Mouse (Mus musculus) hematopoietic stem cell, adult 5-6 weeks (primary cell): ENCODE measurements around the gene Meis1. TPM values are rescaled to one million over a fixed set of nuclear protein-coding genes. Genes with fewer than 3 reads are reported as not detected.

Source experiments
- ATAC-seq, 2 experiments: fragments of 125-278 bp in 1 of 2; replicated peaks in 1 of 2; 2 replicates each; pipeline ENCODE4 v1.8.0; 2016 to 2017; ENCODE audit warnings: inconsistent platforms in 2 of 2, mild to moderate bottlenecking in 2 of 2, moderate number of reproducible peaks in 2 of 2, low read depth in 1 of 2, moderate TSS enrichment in 1 of 2; ENCODE audit not compliant: low FRiP score in 2 of 2, poor library complexity in 2 of 2, severe bottlenecking in 2 of 2, insufficient read depth in 1 of 2, low TSS enrichment in 1 of 2
- total RNA-seq: library from RNA; stranded (forward); fragments of 172-1452, 232-1000 nt; gene quantifications from 2 replicates; pipeline ENCODE4 v1.2.3, GENCODE M21; 2017

The Meis1 gene
- total RNA-seq, 1 experiment from 2014 or later, result 253 TPM

DNA sequence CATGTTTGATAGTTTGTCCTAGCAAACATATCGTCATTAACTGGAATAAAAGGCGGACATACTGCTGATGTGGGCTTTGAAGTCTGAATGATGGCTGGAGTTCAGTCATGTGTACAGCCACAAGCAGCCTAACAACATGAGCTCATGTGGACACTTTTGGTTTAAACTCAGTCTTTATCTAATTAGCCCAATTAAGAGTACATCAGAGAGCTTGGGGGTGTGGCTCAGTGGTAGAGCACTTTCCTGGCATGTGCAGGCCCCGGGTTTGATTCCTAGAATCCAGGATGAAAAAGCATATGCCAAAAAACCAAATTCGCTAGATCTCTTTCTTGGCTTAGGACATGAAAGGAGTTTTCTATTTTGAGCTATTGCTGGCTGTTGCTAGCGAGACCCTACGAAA lies 83.9 kb downstream of the Meis1 start:
- ATAC-seq, result no peak

DNA sequence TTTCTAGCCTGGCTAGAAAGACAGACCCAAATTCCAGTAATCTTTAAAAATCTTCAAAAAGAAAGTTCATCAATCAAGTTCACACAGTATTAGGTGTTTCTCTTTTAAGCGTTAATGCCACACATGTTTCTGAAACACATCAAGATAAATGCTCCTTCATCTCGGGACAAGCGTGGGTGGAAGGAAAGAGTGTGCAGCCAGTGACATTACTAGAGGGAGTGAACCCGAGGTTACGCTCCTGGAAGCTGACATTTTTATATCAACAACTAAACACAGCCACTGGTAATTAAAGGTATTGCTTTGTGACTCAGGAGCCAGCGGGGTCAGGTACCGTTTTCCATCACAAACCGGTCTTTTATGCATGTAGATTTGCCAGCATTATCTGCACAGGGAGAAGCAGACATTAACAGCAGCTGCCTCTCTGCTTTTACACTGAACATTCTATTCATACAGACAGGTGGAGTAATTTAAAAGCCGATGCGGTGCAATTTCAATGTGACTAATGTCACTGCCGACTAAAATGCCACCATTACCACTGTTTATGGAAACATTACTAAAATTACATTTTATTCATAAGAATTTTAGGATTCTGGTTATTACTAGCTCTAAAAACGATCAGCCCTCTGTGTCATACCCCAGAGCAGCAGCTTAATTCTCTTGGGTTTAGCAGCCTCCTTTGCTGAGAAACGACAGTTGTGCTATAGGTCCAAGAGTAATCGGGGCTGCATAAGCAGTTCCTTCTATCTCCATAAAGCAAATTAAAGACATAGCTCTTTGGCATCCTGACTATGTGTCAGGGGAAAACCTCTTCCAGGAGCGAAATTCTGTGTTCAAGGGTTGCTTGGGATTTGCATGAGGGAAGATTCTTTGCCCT lies 87.5 kb downstream of the Meis1 start:
- ATAC-seq, result no peak

GRCm38 (mm10) chr11:18929779-18930728 lies 88.7 kb downstream of the Meis1 start:
- ATAC-seq, result no peak

DNA sequence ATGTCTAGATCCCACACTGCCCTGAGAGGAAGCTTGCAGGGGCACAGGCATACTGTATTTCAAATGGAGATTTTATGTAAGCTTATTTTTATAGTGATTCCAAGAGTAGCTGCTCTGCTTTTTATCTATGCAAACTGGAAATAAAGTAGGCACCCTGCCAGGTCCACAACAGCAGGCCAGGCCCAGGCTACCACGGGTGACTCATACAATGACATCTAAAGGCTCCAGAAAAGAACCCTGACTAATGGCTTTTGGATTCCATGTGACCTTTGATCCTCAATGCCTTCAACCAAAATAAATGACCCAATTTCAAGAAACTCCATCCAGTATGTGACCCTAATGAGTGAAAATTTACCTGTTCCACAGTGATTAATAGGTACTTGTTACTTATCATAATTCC lies 91.4 kb downstream of the Meis1 start:
- ATAC-seq, result no peak

GRCm38 (mm10) chr11:18926798-18927197 lies 92.0 kb downstream of the Meis1 start:
- no peak for ATAC-seq

- ATAC-seq, result peak; percentile 94 to 98
Measured at GRCm38 (mm10) chr11:18924583-18925334, 94.0 kb downstream of the Meis1 start.

GRCm38 (mm10) chr11:18923274-18923673 lies 95.5 kb downstream of the Meis1 start:
- no peak for ATAC-seq

DNA sequence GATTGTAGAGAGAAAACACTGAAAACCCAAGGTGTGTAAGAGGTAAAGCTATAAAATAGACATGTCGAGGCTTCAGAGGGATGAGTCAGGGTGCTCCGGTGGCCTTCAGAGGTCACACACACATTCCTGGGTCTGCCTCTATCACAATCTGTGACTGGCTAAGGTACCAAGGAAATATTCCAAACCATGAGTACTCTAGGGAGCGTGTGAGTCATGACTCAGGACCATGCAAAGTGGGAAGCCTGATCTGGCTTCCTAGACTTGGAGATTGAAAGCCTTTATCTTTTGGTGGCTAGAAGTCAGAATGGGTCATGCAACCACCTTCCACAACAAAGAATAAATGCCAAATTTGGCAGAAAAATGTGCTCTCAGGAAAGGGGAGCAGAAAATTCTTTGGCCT lies 98.1 kb downstream of the Meis1 start:
- ATAC-seq, result no peak

- no peak for ATAC-seq
Measured at GRCm38 (mm10) chr11:18919162-18919762, 99.5 kb downstream of the Meis1 start.

DNA sequence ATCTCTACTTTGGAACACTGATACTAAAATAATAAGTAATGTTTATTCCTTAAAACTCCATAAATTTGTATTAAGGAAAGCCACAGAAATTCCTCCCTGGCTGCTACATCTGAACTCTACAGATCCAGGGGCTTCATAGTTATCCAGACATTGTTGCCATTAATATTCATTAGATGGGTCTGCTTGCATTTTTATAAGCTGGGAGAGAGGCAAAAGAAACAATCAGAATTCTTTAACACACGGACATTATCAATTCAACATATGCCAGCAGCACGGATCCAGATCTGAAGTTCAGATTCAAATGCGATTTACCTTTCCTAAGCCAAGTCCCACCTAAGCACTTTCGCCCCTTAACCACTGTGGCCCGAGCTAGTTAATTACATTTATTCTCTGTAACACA lies 100.9 kb downstream of the Meis1 start:
- ATAC-seq, result no peak

DNA sequence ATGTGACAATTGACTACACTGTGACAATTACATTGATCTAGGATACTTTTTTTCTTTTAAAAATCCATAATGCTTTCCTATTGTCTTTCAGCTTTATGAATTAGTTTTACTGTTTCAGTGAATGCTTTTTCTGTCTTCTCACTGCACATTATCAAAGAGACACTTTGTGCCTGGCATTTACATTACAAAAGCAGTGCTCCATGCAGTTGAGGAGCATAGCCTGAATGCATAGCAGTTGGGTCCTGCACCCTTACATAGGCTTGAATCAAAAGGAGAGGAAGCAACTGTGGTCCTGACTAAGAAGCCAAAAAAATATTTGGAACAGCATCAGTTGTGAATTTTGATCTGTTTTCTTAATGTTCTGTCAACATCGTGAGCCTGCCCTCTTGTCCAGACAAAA lies 105.5 kb downstream of the Meis1 start:
- no peak for ATAC-seq

GRCm38 (mm10) chr11:18912311-18913019 lies 106.3 kb downstream of the Meis1 start:
- ATAC-seq, result no peak

DNA sequence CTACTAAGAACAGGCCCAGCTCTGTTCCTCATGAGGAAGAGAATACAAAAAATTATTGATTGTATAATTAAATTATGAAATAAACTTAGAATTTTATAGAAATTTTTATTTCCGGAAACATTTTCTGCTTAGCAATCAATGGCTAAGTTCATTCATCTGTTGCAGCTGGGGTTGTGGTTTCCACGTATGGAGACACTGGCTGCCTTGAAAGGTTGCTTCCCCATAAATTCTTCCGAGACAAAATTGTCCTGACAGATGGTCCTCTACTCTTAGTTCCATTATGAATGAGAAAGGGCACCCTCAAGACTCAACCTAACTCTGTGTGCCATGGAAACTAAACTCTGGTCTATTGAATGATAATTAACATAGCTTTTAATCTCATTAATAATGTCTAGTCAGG lies 111.9 kb downstream of the Meis1 start:
- 0 out of 4 replicates have a peak, but pooled peaks of 1 of the 2 experiments have one; percentile 43 for ATAC-seq

DNA sequence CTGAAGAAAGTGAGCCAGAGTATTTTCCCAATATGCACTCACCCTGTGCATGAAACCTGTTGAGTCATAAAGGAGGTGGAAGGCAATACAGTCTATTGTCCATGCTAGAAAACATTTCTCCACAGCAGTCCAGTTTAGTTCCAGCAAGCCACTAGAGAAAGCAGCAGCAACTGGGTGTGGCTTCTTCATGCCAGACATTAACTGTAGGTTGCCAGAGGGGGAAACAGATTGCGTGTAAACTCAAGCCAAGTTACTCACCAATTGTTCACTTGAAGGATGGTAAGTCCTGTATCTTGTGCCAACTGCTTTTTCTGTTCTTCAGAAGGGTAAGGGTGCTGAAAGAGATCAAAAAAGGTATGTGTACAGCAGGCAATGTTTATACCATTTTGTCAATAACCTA lies 113.4 kb downstream of the Meis1 start:
- ATAC-seq, result no peak

DNA sequence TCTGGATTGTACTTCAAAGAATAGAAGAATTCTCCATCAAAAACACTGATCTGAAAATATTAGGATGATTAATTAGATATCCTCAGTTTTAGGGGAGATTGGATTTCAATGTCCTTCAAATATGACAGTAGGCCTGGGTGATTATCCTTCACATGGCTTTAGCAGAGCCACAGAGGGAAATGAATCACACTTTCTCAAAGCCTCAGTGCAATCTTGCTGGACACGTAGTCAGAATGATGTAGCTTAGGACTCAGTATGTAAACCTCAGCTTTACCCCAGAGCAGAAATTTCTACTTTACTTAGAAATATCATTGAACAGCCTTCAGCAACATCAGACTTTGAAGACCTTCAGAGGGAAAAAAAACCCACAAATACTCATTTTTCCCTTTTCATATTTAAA lies 113.9 kb downstream of the Meis1 start:
- no peak for ATAC-seq

DNA sequence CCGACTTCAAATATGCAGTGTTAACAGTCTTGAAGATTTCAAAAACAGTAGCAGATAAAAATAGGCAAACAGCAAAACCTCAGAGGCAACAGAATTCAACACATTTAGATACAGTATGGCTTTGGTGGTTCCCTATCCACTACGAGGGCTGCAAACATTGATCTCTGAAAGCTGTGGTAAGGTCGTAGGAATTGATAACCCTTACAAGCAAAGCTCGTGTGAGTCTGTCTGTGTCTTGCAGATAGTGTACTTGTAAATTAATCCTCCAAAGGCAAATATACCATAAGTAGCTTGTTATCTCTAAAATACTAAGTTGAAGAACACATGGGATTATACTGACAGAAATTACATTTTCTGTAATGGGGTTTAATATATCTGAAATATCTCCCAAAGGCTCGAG lies 114.5 kb downstream of the Meis1 start:
- no peak for ATAC-seq

- no peak for ATAC-seq
Measured at GRCm38 (mm10) chr11:18900489-18900888, 118.3 kb downstream of the Meis1 start.
